Mouse (Mus musculus) midbrain, postnatal 0 days (tissue): ENCODE measurements around the gene Anxa5. TPM values are rescaled to one million over a fixed set of nuclear protein-coding genes. Genes with fewer than 3 reads are reported as not detected.
A peak's percentile ranks its signal among the peaks of the same experiment; 100 is the strongest.

Experiments
- ATAC-seq: fragments of 200-750 bp; cut with Nextera tagmentation; 2 replicates; pipeline ENCODE4 v1.8.0; 2017; ENCODE audit warnings: moderate number of reproducible peaks, mild to moderate bottlenecking, moderate TSS enrichment, moderate library complexity; ENCODE audit not compliant: low FRiP score
- DNase-seq: peaks from one replicate; pipeline ENCODE4 v3.0.0-alpha.2; 2015; ENCODE audit warnings: low spot score
- H3K27ac ChIP-seq: fragments of 300-500 bp; sonication (generic); 2 replicates; pipeline ENCODE4 v1.5.1; 2014; ENCODE audit warnings: low read depth, mild to moderate bottlenecking, low read length, mixed read lengths
- H3K27me3 ChIP-seq: fragments of 300-500 bp; sonication (generic); 2 replicates; pipeline ENCODE4 v1.6.1; 2014; ENCODE audit warnings: low read length, control low read depth, mixed read lengths; ENCODE audit not compliant: insufficient read depth
- H3K36me3 ChIP-seq: fragments of 300-500 bp; sonication (generic); 2 replicates; pipeline ENCODE4 v1.6.1; 2014; ENCODE audit warnings: low read length, control low read depth, mixed read lengths; ENCODE audit not compliant: insufficient read depth
- H3K4me1 ChIP-seq: fragments of 300-500 bp; sonication (generic); 2 replicates; pipeline ENCODE4 v1.6.1; 2014; ENCODE audit warnings: mild to moderate bottlenecking, control low read depth, antibody characterized with exemption, low read length, mixed read lengths; ENCODE audit not compliant: insufficient read depth
- H3K4me2 ChIP-seq: fragments of 300-500 bp; sonication (generic); 2 replicates; pipeline ENCODE4 v1.6.1; 2014; ENCODE audit warnings: low read depth, mild to moderate bottlenecking, low read length, mixed read lengths; ENCODE audit not compliant: poor library complexity, severe bottlenecking
- H3K4me3 ChIP-seq: fragments of 300-500 bp; sonication (generic); 2 replicates; pipeline ENCODE4 v1.5.1; 2014; ENCODE audit warnings: low read depth, mild to moderate bottlenecking, low read length, moderate library complexity
- H3K9ac ChIP-seq: fragments of 300-500 bp; sonication (generic); replicated peaks from 2 replicates; pipeline ENCODE4 v1.6.1; 2014; ENCODE audit warnings: mild to moderate bottlenecking, low read length, moderate library complexity, mixed read lengths; ENCODE audit not compliant: poor library complexity, severe bottlenecking
- H3K9me3 ChIP-seq: fragments of 300-500 bp; sonication (generic); 2 replicates; pipeline ENCODE4 v1.6.1; 2016; ENCODE audit warnings: low read length, control low read depth
- CTCF ChIP-seq: IDR thresholded peaks from 2 replicates; pipeline ENCODE4 v1.5.1; 2016; ENCODE audit warnings: antibody characterized with exemption, mild to moderate bottlenecking
- WGBS: fragments of 180-500 bp; shearing (Covaris S2); extraction: QIAGEN DNeasy Blood & Tissue Kit; methylation state at CpG from one replicate; pipeline ENCODE4 v1.1.7; 2014; 5-methylcytosine and 5-hydroxymethylcytosine counted together
- polyA plus RNA-seq: library from polyadenylated mRNA; unstranded; fragments of >200 nt; fragmentation: Nextera tagmentation; extraction: Ambion mirVana; gene quantifications from 2 replicates; pipeline ENCODE4 v1.2.1, GENCODE M21; 2015
- total RNA-seq: library from RNA; depleted of rRNA; stranded (reverse); fragments of >200 nt; gene quantifications from 2 replicates; pipeline ENCODE4 v1.2.3, GENCODE M21; 2014

Gene Anxa5
- total and polyA plus RNA-seq, 2 experiments from 2014 or later = 27.9 to 43.1 TPM

DNA sequence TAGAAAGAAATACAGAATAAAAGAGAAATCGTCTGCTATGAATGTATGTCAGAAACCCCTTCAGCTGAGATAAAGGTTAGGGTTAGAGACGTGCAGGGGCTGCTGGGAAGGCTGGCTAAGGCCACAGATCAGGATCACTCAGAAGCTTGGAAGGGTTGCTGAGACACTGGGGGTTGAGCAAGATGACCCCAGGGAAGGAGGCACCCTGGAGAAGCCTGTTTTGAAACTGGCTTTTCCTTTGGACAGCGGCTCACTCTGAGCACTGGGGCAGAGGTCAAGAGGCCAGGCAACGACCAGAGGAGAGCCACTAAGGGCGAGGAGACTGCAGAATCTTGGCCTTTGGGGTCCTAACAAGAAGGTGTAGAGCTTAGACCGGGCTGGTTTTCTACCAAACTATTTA is 10.5 kb upstream of the Anxa5 start:
- no peaks in the 10 kb centered on the region for H3K9me3 ChIP-seq
- no peak overlapping the region for H3K9ac ChIP-seq
- H3K4me3 ChIP-seq = no peak overlapping the region
- H3K27me3 ChIP-seq = no peaks in the 10 kb centered on the region
- H3K4me2 ChIP-seq = no peak overlapping the region
- 62% methylated on average over 6 of the region's 6 CpGs for WGBS
- no peak for DNase-seq
- H3K36me3 ChIP-seq = no peaks in the 10 kb centered on the region
- no peak overlapping the region for H3K27ac ChIP-seq
- TF ChIP-seq CTCF = no peak
- ATAC-seq = no peak
- peaks cover 5% of the 10 kb centered on the region; the same call in 1 of the 2 replicates for H3K4me1 ChIP-seq

DNA sequence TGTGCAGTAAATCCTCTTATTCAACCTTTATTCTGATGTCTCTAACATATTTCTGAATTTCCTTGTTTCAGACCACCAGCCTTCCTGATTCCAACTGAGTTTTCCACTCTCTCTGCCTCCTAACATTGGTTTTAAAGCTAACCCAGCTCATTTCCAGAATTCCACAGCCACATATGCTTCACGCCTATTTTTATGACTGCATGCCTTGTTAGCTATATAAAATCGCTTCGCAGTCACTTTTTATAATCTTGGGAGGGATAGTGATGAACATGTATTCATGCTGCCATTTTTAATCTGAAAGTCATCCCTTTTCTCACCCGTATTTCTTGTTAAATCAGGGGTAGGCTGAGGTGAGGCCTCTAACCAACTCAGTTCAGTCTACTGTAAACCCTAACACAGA is 8.6 kb upstream of the Anxa5 start:
- no peaks in the 10 kb centered on the region for H3K9me3 ChIP-seq
- no peak for TF ChIP-seq CTCF
- WGBS = 86% methylated on average over 4 of the region's 4 CpGs
- H3K36me3 ChIP-seq = no peaks in the 10 kb centered on the region
- peaks cover 5% of the 10 kb centered on the region; the same call in 1 of the 2 replicates for H3K4me1 ChIP-seq
- no peak overlapping the region for H3K4me2 ChIP-seq
- no peak overlapping the region for H3K27ac ChIP-seq
- no peak for DNase-seq
- no peaks in the 10 kb centered on the region for H3K27me3 ChIP-seq
- H3K4me3 ChIP-seq = no peak overlapping the region
- ATAC-seq = no peak
- H3K9ac ChIP-seq = no peak overlapping the region

DNA sequence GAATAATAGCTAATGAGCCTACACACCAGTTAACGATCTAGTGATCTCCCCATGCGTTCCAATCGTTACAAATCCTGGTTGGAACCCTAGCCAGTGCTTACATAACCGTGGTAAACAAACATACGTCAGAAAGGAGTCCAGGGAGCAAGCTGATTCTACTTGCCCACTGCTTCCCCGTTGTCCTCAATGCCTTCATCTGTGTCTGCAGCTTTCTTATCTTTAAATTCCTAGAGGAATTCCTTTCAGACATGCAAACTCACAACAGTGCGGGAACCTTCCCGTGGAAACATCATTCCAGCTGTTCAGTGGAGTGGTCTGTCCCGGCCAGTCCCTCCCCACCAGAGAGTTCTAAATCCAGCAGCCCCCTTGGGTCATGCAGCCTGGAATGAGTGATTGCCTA is 7.2 kb upstream of the Anxa5 start:
- no peak overlapping the region for H3K9ac ChIP-seq
- H3K36me3 ChIP-seq = no peaks in the 10 kb centered on the region
- H3K4me2 ChIP-seq = no peak overlapping the region
- ATAC-seq = no peak
- WGBS = 50% methylated on average over 9 of the region's 9 CpGs
- H3K27ac ChIP-seq = no peak overlapping the region
- peaks cover 5% of the 10 kb centered on the region; the same call in 1 of the 2 replicates for H3K4me1 ChIP-seq
- no peaks in the 10 kb centered on the region for H3K9me3 ChIP-seq
- no peak for TF ChIP-seq CTCF
- H3K4me3 ChIP-seq = no peak overlapping the region
- DNase-seq = no peak
- H3K27me3 ChIP-seq = no peaks in the 10 kb centered on the region

DNA sequence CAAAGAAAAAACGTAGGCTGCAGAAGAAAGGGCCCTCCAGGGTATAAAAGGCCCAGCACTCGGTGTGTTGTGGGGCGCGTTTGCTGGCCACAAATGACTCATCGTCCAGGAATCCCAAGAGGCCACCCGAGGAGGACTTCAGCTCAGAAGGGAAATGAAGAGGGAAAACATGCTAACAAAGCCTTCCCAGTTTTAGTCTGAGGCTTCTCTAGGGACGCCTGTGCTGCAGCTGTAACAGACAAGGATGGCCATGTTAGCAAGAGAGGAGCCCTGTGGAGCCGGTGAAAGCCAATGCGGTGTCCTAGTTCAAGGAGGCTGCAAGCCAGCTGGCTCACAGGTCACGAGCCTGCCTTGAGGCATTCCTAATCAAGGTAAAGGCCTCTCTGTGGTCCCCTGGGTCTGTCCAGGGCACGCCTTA is 6.1 kb upstream of the Anxa5 start:
- 0 out of 2 replicates have a peak, but pooled peaks have one; percentile 52 for ATAC-seq
- H3K27ac ChIP-seq = peak overlapping the region; percentile 14; the same call in 1 of the 2 replicates
- whole genome bisulfite sequencing = 12% methylated on average over 11 of the region's 11 CpGs

DNA sequence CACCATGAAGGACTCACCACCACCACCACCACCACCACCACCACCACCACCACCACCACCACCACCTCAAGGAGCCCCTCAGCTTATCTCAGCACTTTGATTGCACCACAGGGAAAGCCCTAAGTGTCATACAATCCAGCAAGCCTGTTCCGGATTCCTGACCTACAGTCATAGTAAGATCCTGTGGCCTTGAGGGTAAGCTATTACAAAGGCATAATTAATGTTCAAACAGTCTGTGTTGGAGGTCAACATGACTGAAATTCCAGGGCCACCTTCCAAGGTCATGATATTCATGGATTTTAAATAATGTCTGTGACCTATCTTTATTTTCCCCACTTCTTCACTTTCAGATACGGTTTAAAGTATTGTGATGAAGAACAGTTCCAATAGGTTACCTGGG is 4.8 kb upstream of the Anxa5 start:
- TF ChIP-seq CTCF = no peak
- 71% methylated on average over 2 of the region's 2 CpGs for WGBS
- ATAC-seq (no peak), DNase-seq (no peak)
- H3K27ac ChIP-seq = no peak overlapping the region
- H3K36me3 ChIP-seq = no peaks in the 10 kb centered on the region
- H3K9me3 ChIP-seq = no peaks in the 10 kb centered on the region
- peaks cover 12% of the 10 kb centered on the region; the same call in 1 of the 2 replicates for H3K4me1 ChIP-seq
- H3K9ac ChIP-seq = no peak overlapping the region
- H3K4me2 ChIP-seq = no peak overlapping the region
- H3K27me3 ChIP-seq = no peaks in the 10 kb centered on the region
- H3K4me3 ChIP-seq = no peak overlapping the region

More for the DNA sequence above, 6.1 kb upstream of the Anxa5 start:
- DNase-seq = peak; percentile 55
- peaks cover 6% of the 10 kb centered on the region; the same call in 1 of the 2 replicates for H3K4me1 ChIP-seq
- H3K4me3 ChIP-seq = no peak overlapping the region
- no peak overlapping the region for H3K9ac ChIP-seq
- no peaks in the 10 kb centered on the region for H3K27me3 ChIP-seq
- no peaks in the 10 kb centered on the region for H3K9me3 ChIP-seq
- no peaks in the 10 kb centered on the region for H3K36me3 ChIP-seq
- no peak for TF ChIP-seq CTCF
- no peak overlapping the region for H3K4me2 ChIP-seq

DNA sequence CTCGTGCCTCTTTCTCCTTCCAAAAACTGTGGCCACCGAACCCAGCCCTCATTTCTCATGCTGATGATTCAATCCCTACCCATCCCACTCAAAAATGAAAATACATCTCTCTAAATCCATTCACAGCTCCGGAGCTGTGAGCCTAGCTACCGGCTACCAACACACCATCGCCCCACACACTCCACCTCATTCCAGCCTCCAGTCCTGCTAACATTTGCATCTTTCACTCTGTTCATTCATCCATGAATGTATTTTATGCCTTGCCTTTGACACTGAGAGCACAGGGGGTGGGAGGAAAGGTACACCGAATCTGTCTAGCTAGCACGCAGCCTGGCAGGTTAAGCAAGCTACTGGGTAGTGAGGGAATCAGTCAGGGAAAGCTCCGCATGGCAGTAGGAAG is 3.1 kb upstream of the Anxa5 start:
- no peak for ATAC-seq
- Histone ChIP-seq H3K36me3 (no peaks in the 10 kb centered on the region), H3K9ac (no peak overlapping the region), H3K9me3 (no peaks in the 10 kb centered on the region), H3K27ac (no peak overlapping the region), H3K4me2 (no peak overlapping the region), H3K4me1 (peaks cover 12% of the 10 kb centered on the region; the same call in 1 of the 2 replicates), H3K4me3 (no peak overlapping the region), H3K27me3 (no peaks in the 10 kb centered on the region)
- 76% methylated on average over 8 of the region's 8 CpGs for WGBS
- no peak for DNase-seq
- no peak for TF ChIP-seq CTCF
